Mouse (Mus musculus) small intestine, adult 2 months (tissue): Measurements from ENCODE around the gene Acsbg2.

Experiments
- CTCF ChIP-seq: fragments of 200-500 bp; IDR thresholded peaks from 2 replicates; pipeline ENCODE4 v1.5.1; 2012; ENCODE audit warnings: low read depth, mild to moderate bottlenecking, control low read depth, inconsistent platforms, low read length, moderate library complexity, mixed read lengths; ENCODE audit not compliant: insufficient replicate concordance, insufficient read length; ENCODE audit errors: extremely low read depth
- POLR2A ChIP-seq: fragments of 200-500 bp; IDR thresholded peaks from 2 replicates; pipeline ENCODE4 v1.6.1; 2012; ENCODE audit warnings: low read depth, mild to moderate bottlenecking, control low read depth, inconsistent platforms, low read length, moderate library complexity

- TF ChIP-seq CTCF = no peak
- no peak for TF ChIP-seq POLR2A
These were observed 39.2 kb upstream of the Acsbg2 start for GRCm38 (mm10) chr17:56913444-56913843.
